Mouse (Mus musculus) thymus, adult 2 months (tissue): ENCODE data around the gene Exoc4.

Source experiments
- CTCF ChIP-seq: fragments of 200-500 bp; IDR thresholded peaks from 2 replicates; pipeline ENCODE4 v1.5.1; 2012; ENCODE audit warnings: mild to moderate bottlenecking, control low read depth, low read length, moderate library complexity, borderline replicate concordance; ENCODE audit not compliant: control insufficient read depth, poor library complexity, insufficient read depth; ENCODE audit errors: extremely low read depth
- POLR2A ChIP-seq: fragments of 200-500 bp; IDR thresholded peaks from 2 replicates; pipeline ENCODE4 v1.6.1; 2012; ENCODE audit warnings: mild to moderate bottlenecking, low read length, control low read depth, moderate library complexity; ENCODE audit not compliant: control insufficient read depth, poor library complexity, insufficient read depth; ENCODE audit errors: extremely low read depth

GRCm38 (mm10) chr6:33517890-33518410 is 269.1 kb downstream of the Exoc4 start:
- no peak for TF ChIP-seq CTCF
- TF ChIP-seq POLR2A = no peak
